Mouse (Mus musculus): ENCODE measurements around the gene Farsb. TPM values are rescaled to one million over a fixed set of nuclear protein-coding genes. Genes with fewer than 3 reads are reported as not detected.

Farsb gene
- polyA plus RNA-seq, 1 experiment from 2014 or later: 89.4 TPM

DNA sequence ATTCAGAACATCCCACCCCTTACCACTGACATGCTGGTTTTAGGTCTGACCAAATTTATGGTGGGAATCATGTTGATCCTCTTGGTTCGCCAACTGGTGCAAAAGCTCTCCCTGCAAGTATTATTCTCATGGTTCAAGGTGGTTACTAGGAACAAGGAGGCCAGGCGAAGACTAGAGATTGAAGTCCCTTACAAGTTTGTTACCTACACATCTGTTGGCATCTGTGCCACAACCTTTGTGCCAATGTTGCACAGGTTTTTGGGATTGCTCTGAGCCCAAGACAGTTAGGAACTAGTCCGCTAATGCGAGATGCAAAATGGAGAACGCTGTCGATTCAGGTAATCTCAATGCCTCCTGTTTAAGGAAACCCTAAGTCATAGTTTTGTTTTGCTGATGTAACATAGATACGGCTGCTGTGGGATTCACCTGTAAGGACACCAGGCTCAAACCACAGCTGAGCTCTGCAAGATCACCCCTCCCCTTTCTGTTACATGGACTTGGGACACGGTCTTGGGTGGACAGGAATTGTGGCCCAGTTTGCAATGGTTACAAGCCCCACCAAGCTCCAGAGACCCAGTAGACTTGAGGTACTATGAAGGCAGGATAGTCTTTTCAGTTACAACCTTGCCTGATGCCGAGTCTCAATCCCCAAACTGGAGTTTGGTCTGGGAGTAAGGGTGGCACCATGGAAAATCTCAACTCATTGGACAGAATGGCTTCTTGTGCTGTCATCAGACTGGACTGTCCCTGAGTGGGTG, 71.4 kb downstream of the Farsb start:
- Histone ChIP-seq H3K9ac (no peak overlapping the region), H3K4me1 (replicated peaks) (no peaks in the 10 kb centered on the region), H3K4me2 (no peak overlapping the region), H3K27me3 (no peaks in the 10 kb centered on the region), H3K36me3 (no peaks in the 10 kb centered on the region), H3K27ac (no peak overlapping the region), H3K4me3 (no peak overlapping the region), H3K9me3 (replicated peaks) (no peaks in the 10 kb centered on the region)
- 90% methylated on average over 9 of the region's 9 CpGs for WGBS
- ATAC-seq (replicated peaks; ENCODE audit: insufficient number of reproducible peaks, insufficient read depth, low FRiP score, low read depth): no peak

DNA sequence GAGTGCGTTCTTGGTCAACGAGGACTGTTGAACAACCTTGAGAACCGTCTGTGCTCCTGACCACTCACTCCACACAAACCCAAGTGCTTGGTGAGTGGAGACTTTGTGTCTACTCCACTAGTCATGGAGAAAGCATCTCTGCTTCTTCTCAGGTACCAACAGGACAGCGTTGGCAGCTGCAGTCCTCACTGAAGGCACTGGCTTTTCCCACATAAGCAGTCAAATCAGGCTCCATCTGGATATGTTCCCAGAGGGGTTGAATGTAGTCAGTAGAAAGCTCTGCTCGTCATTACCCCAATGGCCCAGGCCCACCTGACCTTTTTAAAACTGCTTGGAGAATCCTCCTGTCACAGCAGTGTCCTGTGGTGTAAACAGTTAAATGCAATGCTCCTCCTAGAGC, 74.3 kb downstream of the Farsb start:
- no peak overlapping the region for H3K9ac ChIP-seq
- no peaks in the 10 kb centered on the region for H3K9me3 ChIP-seq (replicated peaks)
- WGBS: 75% methylated on average over 5 of the region's 5 CpGs
- H3K4me1 ChIP-seq (replicated peaks): no peaks in the 10 kb centered on the region
- H3K27ac ChIP-seq: no peak overlapping the region
- H3K36me3 ChIP-seq: no peaks in the 10 kb centered on the region
- ATAC-seq (replicated peaks; ENCODE audit: insufficient number of reproducible peaks, insufficient read depth, low FRiP score, low read depth): no peak
- no peaks in the 10 kb centered on the region for H3K27me3 ChIP-seq
- H3K4me3 ChIP-seq: no peak overlapping the region
- H3K4me2 ChIP-seq: no peak overlapping the region

DNA sequence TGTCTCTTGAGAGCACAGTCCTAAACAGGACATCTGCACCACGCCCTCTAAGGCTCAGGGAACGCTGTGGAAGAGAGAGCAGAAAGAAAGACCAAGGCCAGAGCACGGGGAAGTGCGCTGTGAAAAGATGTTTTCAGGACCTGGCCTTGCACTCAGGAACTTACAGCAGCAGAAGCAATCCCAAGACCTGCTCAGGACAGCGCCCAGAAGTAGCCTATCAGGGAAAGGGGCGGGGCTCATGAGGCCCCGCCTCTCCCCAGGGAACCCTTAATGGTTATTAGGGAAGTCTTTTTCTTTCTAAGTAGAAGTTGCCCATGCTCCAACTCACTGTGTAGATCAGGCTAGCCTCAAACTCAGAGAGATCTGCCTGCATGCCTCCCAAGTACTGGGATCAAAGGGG, 76.0 kb downstream of the Farsb start:
- no peaks in the 10 kb centered on the region for H3K36me3 ChIP-seq
- H3K9me3 ChIP-seq (replicated peaks): no peaks in the 10 kb centered on the region
- H3K27me3 ChIP-seq: no peaks in the 10 kb centered on the region
- ATAC-seq (replicated peaks; ENCODE audit: insufficient number of reproducible peaks, insufficient read depth, low FRiP score, low read depth): no peak
- H3K9ac ChIP-seq: no peak overlapping the region
- H3K4me2 ChIP-seq: no peak overlapping the region
- H3K27ac ChIP-seq: no peak overlapping the region
- H3K4me1 ChIP-seq (replicated peaks): no peaks in the 10 kb centered on the region
- no peak overlapping the region for H3K4me3 ChIP-seq
- WGBS: 23% methylated on average over 7 of the region's 7 CpGs

DNA sequence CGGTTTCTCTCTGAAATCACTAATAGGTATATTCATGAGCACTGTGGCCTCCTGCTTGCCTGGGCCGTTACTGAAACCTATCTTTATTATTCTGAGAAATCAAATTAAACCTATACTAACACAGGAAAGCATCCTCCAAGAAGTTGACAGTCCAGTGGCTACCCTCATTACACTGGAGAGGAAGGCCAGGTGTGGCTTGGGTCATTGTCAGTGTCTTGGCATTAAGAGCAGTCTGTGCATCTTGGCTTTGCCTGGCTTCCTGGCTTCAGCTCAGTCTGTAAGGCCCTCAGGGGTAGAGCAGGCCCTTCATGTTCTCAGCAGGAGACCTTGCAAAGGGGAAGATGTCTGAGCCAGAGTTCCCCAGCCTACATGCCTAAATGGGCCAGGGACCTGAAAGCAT, 79.3 kb downstream of the Farsb start:
- 90% methylated on average over 2 of the region's 2 CpGs for WGBS
- no peak for ATAC-seq (replicated peaks; ENCODE audit: insufficient number of reproducible peaks, insufficient read depth, low FRiP score, low read depth)
- Histone ChIP-seq H3K27ac (no peak overlapping the region), H3K9me3 (replicated peaks) (no peaks in the 10 kb centered on the region), H3K9ac (no peak overlapping the region), H3K27me3 (no peaks in the 10 kb centered on the region), H3K4me2 (no peak overlapping the region), H3K36me3 (no peaks in the 10 kb centered on the region), H3K4me3 (no peak overlapping the region), H3K4me1 (replicated peaks) (no peaks in the 10 kb centered on the region)

DNA sequence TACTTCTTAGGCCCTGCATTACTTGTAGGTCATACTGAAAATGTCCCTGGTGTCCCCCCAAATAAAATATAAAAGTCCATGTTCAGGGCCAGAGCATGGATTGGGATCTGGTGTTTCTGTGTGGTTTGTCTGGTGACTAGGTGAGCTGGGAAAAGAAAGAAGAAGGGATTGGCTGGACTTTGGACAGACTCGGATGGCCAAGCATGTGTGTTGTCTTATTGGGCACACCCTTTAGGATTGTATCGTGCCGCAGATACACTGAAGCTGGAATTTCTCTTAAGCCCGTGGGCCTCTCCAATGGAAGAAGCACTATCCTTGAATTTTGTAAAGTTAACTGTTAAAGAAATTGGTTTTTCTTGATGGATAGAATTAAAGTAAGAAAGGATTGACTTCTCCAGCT, 87.3 kb downstream of the Farsb start:
- no peaks in the 10 kb centered on the region for H3K27me3 ChIP-seq
- no peaks in the 10 kb centered on the region for H3K9me3 ChIP-seq (replicated peaks)
- no peak overlapping the region for H3K27ac ChIP-seq
- H3K4me3 ChIP-seq: no peak overlapping the region
- no peak for ATAC-seq (replicated peaks; ENCODE audit: insufficient number of reproducible peaks, insufficient read depth, low FRiP score, low read depth)
- no peaks in the 10 kb centered on the region for H3K36me3 ChIP-seq
- H3K9ac ChIP-seq: no peak overlapping the region
- H3K4me1 ChIP-seq (replicated peaks): peaks cover 8% of the 10 kb centered on the region
- H3K4me2 ChIP-seq: no peak overlapping the region
- 88% methylated on average over 4 of the region's 4 CpGs for WGBS

DNA sequence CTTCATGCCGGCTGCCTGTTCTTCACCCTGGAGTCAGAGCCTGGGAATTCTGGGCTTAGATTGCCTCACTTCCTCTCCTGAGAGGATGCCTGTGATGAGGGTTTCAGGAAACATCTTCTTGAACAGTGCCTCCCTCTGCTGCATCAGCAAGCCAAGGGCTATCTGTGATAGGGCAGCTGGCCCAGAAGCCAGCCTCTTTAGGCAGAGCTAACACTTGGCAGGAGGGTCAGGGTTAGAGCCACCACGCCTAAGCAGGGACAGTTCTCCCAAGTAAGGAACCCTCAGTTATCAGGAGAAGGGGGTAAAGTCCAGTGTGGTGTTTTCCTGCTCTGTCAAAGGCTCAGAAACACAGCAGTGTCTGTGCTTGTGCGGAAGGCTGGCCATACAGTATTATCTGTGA, 88.9 kb downstream of the Farsb start:
- Histone ChIP-seq H3K4me1 (replicated peaks) (peaks cover 17% of the 10 kb centered on the region), H3K36me3 (no peaks in the 10 kb centered on the region), H3K27me3 (no peaks in the 10 kb centered on the region), H3K9me3 (replicated peaks) (no peaks in the 10 kb centered on the region), H3K9ac (no peak overlapping the region), H3K4me3 (no peak overlapping the region), H3K27ac (no peak overlapping the region), H3K4me2 (no peak overlapping the region)
- no peak for ATAC-seq (replicated peaks; ENCODE audit: insufficient number of reproducible peaks, insufficient read depth, low FRiP score, low read depth)
- WGBS: 52% methylated on average over 3 of the region's 3 CpGs

DNA sequence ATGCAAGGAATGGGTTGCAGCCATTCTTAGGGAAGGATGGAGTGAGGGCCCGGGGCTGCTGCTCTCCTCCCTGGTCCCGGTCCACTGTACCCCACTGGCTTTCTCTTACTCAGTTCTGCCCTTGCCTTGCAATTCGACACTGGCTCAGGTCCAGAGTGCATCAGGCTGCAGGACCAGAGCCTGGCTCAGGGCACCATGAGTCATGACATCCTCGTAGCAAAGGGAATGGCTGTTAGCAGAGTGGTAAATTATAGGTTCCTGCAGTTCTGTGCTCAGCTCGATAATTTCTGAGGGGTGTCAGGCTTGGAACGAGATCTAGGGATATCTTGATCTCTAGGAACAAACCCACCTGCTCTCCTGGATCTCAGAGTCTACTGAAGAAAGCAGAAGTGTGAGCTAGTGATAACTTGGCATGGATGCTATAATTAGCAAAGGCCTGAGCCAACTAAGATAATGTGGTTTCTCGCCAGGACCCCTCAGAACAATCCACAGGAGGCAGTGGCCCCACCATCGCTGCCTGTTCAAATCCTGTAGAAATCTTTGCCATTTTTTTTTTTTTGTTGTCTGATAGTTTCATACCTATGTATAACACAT, 92.3 kb downstream of the Farsb start:
- H3K9me3 ChIP-seq (replicated peaks): no peaks in the 10 kb centered on the region
- H3K27ac ChIP-seq: 0 out of 2 replicates have a peak overlapping the region, but pooled peaks have one; percentile 13
- H3K4me1 ChIP-seq (replicated peaks): peaks cover 17% of the 10 kb centered on the region
- H3K36me3 ChIP-seq: no peaks in the 10 kb centered on the region
- no peak for ATAC-seq (replicated peaks; ENCODE audit: insufficient number of reproducible peaks, insufficient read depth, low FRiP score, low read depth)
- H3K27me3 ChIP-seq: no peaks in the 10 kb centered on the region
- 26% methylated on average over 8 of the region's 8 CpGs for WGBS
- no peak overlapping the region for H3K4me3 ChIP-seq
- H3K4me2 ChIP-seq: 0 out of 2 replicates have a peak overlapping the region, but pooled peaks have one; percentile 4
- no peak overlapping the region for H3K9ac ChIP-seq

DNA sequence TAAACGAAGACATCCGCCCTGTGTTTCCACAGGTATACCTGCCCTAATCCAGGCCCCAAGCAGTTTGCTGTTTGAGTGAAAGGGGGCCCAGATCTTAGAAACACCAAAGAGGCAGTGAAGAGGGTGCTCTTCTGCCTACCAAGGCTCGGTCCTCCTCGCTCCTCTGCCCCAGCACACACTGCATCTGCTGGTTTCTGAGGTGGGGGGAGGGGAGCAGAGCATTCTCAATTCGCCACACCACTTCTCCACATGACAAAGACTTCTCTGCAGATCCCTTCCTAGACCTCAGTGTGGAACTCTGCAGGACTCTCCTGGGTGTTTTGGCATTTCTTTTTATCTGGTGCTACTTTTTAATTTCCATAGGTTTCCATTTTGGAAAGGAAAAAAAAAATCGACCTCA, 93.0 kb downstream of the Farsb start:
- Histone ChIP-seq H3K36me3 (no peaks in the 10 kb centered on the region), H3K9ac (no peak overlapping the region), H3K9me3 (replicated peaks) (no peaks in the 10 kb centered on the region), H3K27ac (no peak overlapping the region), H3K27me3 (no peaks in the 10 kb centered on the region), H3K4me2 (no peak overlapping the region), H3K4me1 (replicated peaks) (peaks cover 17% of the 10 kb centered on the region), H3K4me3 (no peak overlapping the region)
- WGBS: 55% methylated on average over 6 of the region's 6 CpGs
- no peak for ATAC-seq (replicated peaks; ENCODE audit: insufficient number of reproducible peaks, insufficient read depth, low FRiP score, low read depth)

DNA sequence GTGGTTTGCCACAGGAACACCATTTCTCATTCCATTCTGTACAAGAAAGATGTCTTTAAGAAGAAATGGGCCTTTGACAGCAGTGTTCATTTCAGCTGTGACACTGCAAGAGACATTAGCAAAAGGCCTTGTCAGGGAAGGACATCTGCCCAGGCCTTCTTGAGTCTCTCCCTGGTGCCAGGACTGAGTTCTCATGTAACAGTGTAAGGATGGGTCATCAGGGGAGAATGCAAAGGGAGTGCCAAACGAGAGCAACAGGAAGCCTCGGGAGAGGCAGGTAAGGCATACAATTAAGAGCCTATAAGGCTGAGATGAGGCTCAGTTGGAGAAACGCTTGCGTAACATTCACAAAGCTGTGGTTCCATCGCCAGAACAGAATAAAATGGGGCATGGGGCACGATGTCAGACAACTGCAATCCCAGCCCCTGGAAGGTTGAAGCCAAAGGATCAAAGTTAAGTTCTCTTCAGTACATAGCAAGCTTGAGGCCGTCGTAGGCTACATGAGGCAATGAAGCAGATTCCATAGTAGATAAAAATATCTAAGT, 93.4 kb downstream of the Farsb start:
- Histone ChIP-seq H3K4me3 (no peak overlapping the region), H3K36me3 (no peaks in the 10 kb centered on the region), H3K27ac (no peak overlapping the region), H3K9ac (no peak overlapping the region), H3K4me1 (replicated peaks) (peaks cover 17% of the 10 kb centered on the region), H3K27me3 (no peaks in the 10 kb centered on the region), H3K4me2 (no peak overlapping the region), H3K9me3 (replicated peaks) (no peaks in the 10 kb centered on the region)
- ATAC-seq (replicated peaks; ENCODE audit: insufficient number of reproducible peaks, insufficient read depth, low FRiP score, low read depth): no peak
- WGBS: 71% methylated on average over 8 of the region's 8 CpGs

DNA sequence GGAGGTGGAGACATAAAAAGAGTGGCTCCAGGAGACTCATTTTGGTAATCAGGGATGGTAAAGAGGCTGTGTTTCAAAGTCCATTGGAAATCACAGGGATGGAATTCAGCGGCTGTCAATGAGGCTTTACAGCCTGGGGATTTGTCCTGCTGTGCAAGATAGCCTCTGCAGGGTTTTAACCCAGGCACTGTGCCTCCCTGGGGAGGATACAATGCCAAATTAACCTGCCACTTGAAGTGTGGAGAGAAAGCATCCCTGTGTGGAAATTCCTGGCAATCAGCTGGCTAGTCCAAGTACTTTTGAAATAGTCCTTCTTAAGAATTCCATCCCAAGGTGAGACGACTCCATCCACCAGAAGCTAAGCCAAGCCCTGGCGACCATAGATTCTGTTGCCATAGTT, 99.8 kb downstream of the Farsb start:
- Histone ChIP-seq H3K4me3 (no peak overlapping the region), H3K9ac (no peak overlapping the region), H3K27me3 (no peaks in the 10 kb centered on the region), H3K4me2 (no peak overlapping the region), H3K4me1 (replicated peaks) (no peaks in the 10 kb centered on the region), H3K36me3 (no peaks in the 10 kb centered on the region), H3K9me3 (replicated peaks) (no peaks in the 10 kb centered on the region), H3K27ac (no peak overlapping the region)
- 24% methylated on average over 3 of the region's 3 CpGs for WGBS
- no peak for ATAC-seq (replicated peaks; ENCODE audit: insufficient number of reproducible peaks, insufficient read depth, low FRiP score, low read depth)

DNA sequence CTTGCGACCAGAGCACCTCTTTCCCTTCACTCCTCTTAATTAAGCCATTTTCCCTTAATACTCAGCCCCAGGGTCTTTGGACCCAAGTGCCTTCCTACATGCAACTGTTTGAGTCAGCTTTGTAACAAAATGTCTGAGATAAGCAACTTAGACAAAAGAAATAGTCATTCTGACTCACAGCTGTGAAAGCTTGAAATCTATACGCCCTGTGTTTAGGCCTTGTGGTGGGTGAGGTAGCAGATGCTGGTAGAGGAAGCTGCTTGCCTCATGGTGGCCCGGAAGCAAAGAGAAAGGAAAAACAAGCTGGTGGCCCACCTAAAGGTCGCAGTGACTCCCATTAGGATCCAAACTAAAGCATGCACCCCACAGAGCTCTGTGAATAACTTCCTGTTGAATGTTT, 100.8 kb downstream of the Farsb start:
- no peak overlapping the region for H3K9ac ChIP-seq
- no peak for ATAC-seq (replicated peaks; ENCODE audit: insufficient number of reproducible peaks, insufficient read depth, low FRiP score, low read depth)
- H3K4me1 ChIP-seq (replicated peaks): no peaks in the 10 kb centered on the region
- no peaks in the 10 kb centered on the region for H3K9me3 ChIP-seq (replicated peaks)
- 69% methylated on average over 4 of the region's 4 CpGs for WGBS
- no peak overlapping the region for H3K4me3 ChIP-seq
- H3K27me3 ChIP-seq: no peaks in the 10 kb centered on the region
- no peaks in the 10 kb centered on the region for H3K36me3 ChIP-seq
- no peak overlapping the region for H3K27ac ChIP-seq
- H3K4me2 ChIP-seq: no peak overlapping the region

DNA sequence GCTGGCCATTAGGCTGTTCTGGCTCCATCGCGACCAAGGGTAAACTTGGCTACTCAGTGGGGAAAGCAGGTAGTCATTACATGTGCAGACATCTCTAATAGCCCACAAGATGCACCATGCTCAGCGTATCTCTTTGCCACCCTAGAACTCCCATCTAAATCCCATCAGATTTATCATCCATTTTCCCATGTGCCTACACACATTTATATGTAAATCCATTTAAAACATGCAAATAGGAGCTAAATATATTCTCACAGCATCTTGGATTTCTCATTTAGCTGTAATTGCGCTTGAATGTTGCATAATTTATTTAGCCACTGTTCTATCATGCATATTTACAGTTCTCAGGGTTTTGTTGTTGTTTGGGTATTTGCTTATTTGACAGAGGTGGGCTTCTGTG, 107.7 kb downstream of the Farsb start:
- Histone ChIP-seq H3K27ac (no peak overlapping the region), H3K9ac (no peak overlapping the region), H3K27me3 (no peaks in the 10 kb centered on the region), H3K4me3 (no peak overlapping the region), H3K36me3 (no peaks in the 10 kb centered on the region), H3K4me1 (replicated peaks) (no peaks in the 10 kb centered on the region), H3K4me2 (no peak overlapping the region), H3K9me3 (replicated peaks) (no peaks in the 10 kb centered on the region)
- WGBS: 86% methylated on average over 4 of the region's 4 CpGs
- no peak for ATAC-seq (replicated peaks; ENCODE audit: insufficient number of reproducible peaks, insufficient read depth, low FRiP score, low read depth)

Measured in heart, embryonic 15.5 days (tissue).